In genomic region chr11:59162443-59163254, GRCm38 (mm10) we compare ENCODE assay signal across 8 mouse cellular contexts. TPM values are rescaled to one million over a fixed set of nuclear protein-coding genes. Genes with fewer than 3 reads are reported as not detected.
DNase-seq lines count a peak whose midpoint lies in the region; ATAC-seq lines count a peak whose summit lies in the region.

No protein-coding gene starts in this region.

- no peak for ATAC-seq in kidney, embryonic 14.5 days (ENCODE audit: low FRiP score, low TSS enrichment)
- no peak for ATAC-seq in midbrain, embryonic 12.5 days (ENCODE audit: low FRiP score, low read depth)

- no peak for DNase-seq in kidney, adult 8-10 months
- DNase-seq in hindbrain, embryonic 10.5 days (ENCODE audit: low spot score), result no peak
- DNase-seq in gastrocnemius, postnatal 10 days, result no peak
- DNase-seq in gastrocnemius, postnatal 14 days, result no peak
- no peak for DNase-seq in kidney, adult 18-20 months

- intact Hi-C loops in gastrocnemius, postnatal 14 days (cut with DNase I; ENCODE audit: low total_unique reads), result no loop called here

- no peaks in the 10 kb centered on the region for H3K9me3 ChIP-seq in kidney, embryonic 14.5 days (ENCODE audit: control insufficient read depth, low read length)
- H3K9me3 ChIP-seq in hindbrain, embryonic 10.5 days, result no peaks in the 10 kb centered on the region
- H3K9me3 ChIP-seq in midbrain, embryonic 12.5 days, result no peaks in the 10 kb centered on the region

- H3K4me1 ChIP-seq in kidney, embryonic 14.5 days (ENCODE audit: control insufficient read depth, insufficient read depth, low read length), result peaks cover 7% of the 10 kb centered on the region
- peaks cover 12% of the 10 kb centered on the region for H3K4me1 ChIP-seq in brown adipose tissue, adult 24 weeks (ENCODE audit: control insufficient read depth, insufficient read depth, insufficient read length, low read length)
- peaks cover 24% of the 10 kb centered on the region for H3K4me1 ChIP-seq in hindbrain, embryonic 10.5 days (replicated peaks)
- peaks cover 10% of the 10 kb centered on the region for H3K4me1 ChIP-seq in midbrain, embryonic 12.5 days

- H3K27me3 ChIP-seq in kidney, embryonic 14.5 days (ENCODE audit: control insufficient read depth, insufficient read depth, low read length), result no peaks in the 10 kb centered on the region
- no peaks in the 10 kb centered on the region for H3K27me3 ChIP-seq in hindbrain, embryonic 10.5 days (ENCODE audit: insufficient read depth, poor library complexity, severe bottlenecking)
- H3K27me3 ChIP-seq in midbrain, embryonic 12.5 days, result 0 out of 2 replicates have a peak, but pooled peaks cover 3% of the 10 kb centered on the region

- 0 out of 2 replicates have a peak, but pooled peaks cover 6% of the 10 kb centered on the region for H3K36me3 ChIP-seq in kidney, embryonic 14.5 days (ENCODE audit: control insufficient read depth, insufficient read depth, low read length)
- H3K36me3 ChIP-seq in hindbrain, embryonic 10.5 days, result peaks cover 24% of the 10 kb centered on the region
- peaks cover 11% of the 10 kb centered on the region for H3K36me3 ChIP-seq in midbrain, embryonic 12.5 days

- 63% methylated on average over 9 of the region's 9 CpGs for WGBS in kidney, embryonic 14.5 days
- 59% methylated on average over 9 of the region's 9 CpGs for WGBS in hindbrain, embryonic 10.5 days
- 65% methylated on average over 9 of the region's 9 CpGs for WGBS in midbrain, embryonic 12.5 days

- H3K4me3 ChIP-seq in kidney, embryonic 14.5 days (ENCODE audit: low read length), result peak overlapping the region; percentile 78
- H3K4me3 ChIP-seq in brown adipose tissue, adult 24 weeks (ENCODE audit: insufficient read depth, low read depth, low read length), result peak overlapping the region; percentile 53
- H3K4me3 ChIP-seq in hindbrain, embryonic 10.5 days, result peak overlapping the region; percentile 85
- peak overlapping the region; percentile 84 for H3K4me3 ChIP-seq in midbrain, embryonic 12.5 days

- peak overlapping the region; percentile 52; the same call in 1 of the 2 replicates for H3K9ac ChIP-seq in kidney, embryonic 14.5 days (ENCODE audit: low read depth, low read length)
- peak overlapping the region; percentile 92 for H3K9ac ChIP-seq in midbrain, embryonic 12.5 days (replicated peaks)

- peak overlapping the region; percentile 98; the same call in 1 of the 2 replicates for H3K27ac ChIP-seq in kidney, embryonic 14.5 days (ENCODE audit: low read depth, low read length)
- peak overlapping the region; percentile 76 for H3K27ac ChIP-seq in brown adipose tissue, adult 24 weeks (replicated peaks; ENCODE audit: low read depth, low read length)
- H3K27ac ChIP-seq in hindbrain, embryonic 10.5 days, result peak overlapping the region; percentile 98
- H3K27ac ChIP-seq in midbrain, embryonic 12.5 days (replicated peaks), result peak overlapping the region; percentile 99

- peak overlapping the region; percentile 74 for H3K4me2 ChIP-seq in kidney, embryonic 14.5 days (replicated peaks; ENCODE audit: low read depth, low read length)
- H3K4me2 ChIP-seq in midbrain, embryonic 12.5 days (replicated peaks), result peak overlapping the region; percentile 54

RNA-seq across cellular contexts. Expression of gene Iba57, which starts 0.9 kb away (rescaled TPM):
- 2.3 and 3.6 TPM in 2 replicates for polyA plus RNA-seq in kidney, embryonic 14.5 days (2014; fragmentation: Nextera tagmentation; extraction: Ambion mirVana)
- 9.8 and 10.4 TPM in 2 replicates for polyA plus RNA-seq in brown adipose tissue, adult 24 weeks (2012; ENCODE audit: insufficient read depth, insufficient read length, missing spikeins)
- 4.8 and 7.1 TPM in 2 replicates for polyA plus RNA-seq in hindbrain, embryonic 10.5 days (2016; fragmentation: Nextera tagmentation; extraction: Ambion mirVana)
- 6.2 and 7.3 TPM in 2 replicates for polyA plus RNA-seq in midbrain, embryonic 12.5 days (2016; fragmentation: Nextera tagmentation; extraction: Ambion mirVana)
- total RNA-seq in gastrocnemius, postnatal 10 days (2021), result 10 to 100 TPM in 1 of 2 experiments, 1 to 10 TPM in 1; 9.4 to 10.6 TPM
- 10 to 100 TPM in 1 of 2 experiments, 1 to 10 TPM in 1; 7.7 to 10.6 TPM for total RNA-seq in gastrocnemius, postnatal 14 days (2021)

RNA-seq across cellular contexts. Expression of gene Gjc2, which starts 20.4 kb away (rescaled TPM):
- polyA plus RNA-seq in kidney, embryonic 14.5 days (2014; fragmentation: Nextera tagmentation; extraction: Ambion mirVana), result 0.11 and 0.28 TPM in 2 replicates
- not detected in 2 replicates for polyA plus RNA-seq in brown adipose tissue, adult 24 weeks (2012; ENCODE audit: insufficient read depth, insufficient read length, missing spikeins)
- 0.14 and 0.20 TPM in 2 replicates for polyA plus RNA-seq in hindbrain, embryonic 10.5 days (2016; fragmentation: Nextera tagmentation; extraction: Ambion mirVana)
- polyA plus RNA-seq in midbrain, embryonic 12.5 days (2016; fragmentation: Nextera tagmentation; extraction: Ambion mirVana), result 0.10 TPM in 2 replicates
- total RNA-seq in gastrocnemius, postnatal 10 days (2021), result 1 to 10 TPM in 1 of 2 experiments, under 1 TPM in 1; 0.78 to 1.2 TPM
- under 1 TPM; 0.27 to 0.62 TPM for total RNA-seq in gastrocnemius, postnatal 14 days (2021)

RNA-seq across cellular contexts. Expression of gene Obscn, which starts 26.4 kb away (rescaled TPM):
- 0.33 and 0.51 TPM in 2 replicates for polyA plus RNA-seq in kidney, embryonic 14.5 days (2014; fragmentation: Nextera tagmentation; extraction: Ambion mirVana)
- polyA plus RNA-seq in brown adipose tissue, adult 24 weeks (2012; ENCODE audit: insufficient read depth, insufficient read length, missing spikeins), result 2.4 and 7.2 TPM in 2 replicates
- polyA plus RNA-seq in hindbrain, embryonic 10.5 days (2016; fragmentation: Nextera tagmentation; extraction: Ambion mirVana), result 0.15 TPM in 1 of 2 replicates, not detected in the other
- 0.08 and 0.14 TPM in 2 replicates for polyA plus RNA-seq in midbrain, embryonic 12.5 days (2016; fragmentation: Nextera tagmentation; extraction: Ambion mirVana)
- total RNA-seq in gastrocnemius, postnatal 10 days (2021), result 100 to 1,000 TPM; 664 to 666 TPM
- 100 to 1,000 TPM; 708 to 848 TPM for total RNA-seq in gastrocnemius, postnatal 14 days (2021)

RNA-seq across cellular contexts. Expression of gene Guk1, which starts 29.4 kb away (rescaled TPM):
- 132 and 149 TPM in 2 replicates for polyA plus RNA-seq in kidney, embryonic 14.5 days (2014; fragmentation: Nextera tagmentation; extraction: Ambion mirVana)
- 89.3 and 122 TPM in 2 replicates for polyA plus RNA-seq in brown adipose tissue, adult 24 weeks (2012; ENCODE audit: insufficient read depth, insufficient read length, missing spikeins)
- 113 and 119 TPM in 2 replicates for polyA plus RNA-seq in hindbrain, embryonic 10.5 days (2016; fragmentation: Nextera tagmentation; extraction: Ambion mirVana)
- 83.8 and 95.1 TPM in 2 replicates for polyA plus RNA-seq in midbrain, embryonic 12.5 days (2016; fragmentation: Nextera tagmentation; extraction: Ambion mirVana)
- total RNA-seq in gastrocnemius, postnatal 10 days (2021), result 10 to 100 TPM; 20.8 to 22.0 TPM
- 10 to 100 TPM; 17.1 to 20.2 TPM for total RNA-seq in gastrocnemius, postnatal 14 days (2021)

RNA-seq across cellular contexts. Expression of gene Mrpl55, which starts 39.6 kb away (rescaled TPM):
- polyA plus RNA-seq in kidney, embryonic 14.5 days (2014; fragmentation: Nextera tagmentation; extraction: Ambion mirVana), result 113 and 128 TPM in 2 replicates
- polyA plus RNA-seq in brown adipose tissue, adult 24 weeks (2012; ENCODE audit: insufficient read depth, insufficient read length, missing spikeins), result 118 and 139 TPM in 2 replicates
- 123 and 129 TPM in 2 replicates for polyA plus RNA-seq in hindbrain, embryonic 10.5 days (2016; fragmentation: Nextera tagmentation; extraction: Ambion mirVana)
- 84.3 and 89.4 TPM in 2 replicates for polyA plus RNA-seq in midbrain, embryonic 12.5 days (2016; fragmentation: Nextera tagmentation; extraction: Ambion mirVana)
- 10 to 100 TPM; 36.7 to 38.0 TPM for total RNA-seq in gastrocnemius, postnatal 10 days (2021)
- 10 to 100 TPM; 36.6 to 44.3 TPM for total RNA-seq in gastrocnemius, postnatal 14 days (2021)
